Mouse (Mus musculus) kidney, embryonic 15.5 days (tissue): Measurements from ENCODE around the gene Cyct. TPM values are rescaled to one million over a fixed set of nuclear protein-coding genes. Genes with fewer than 3 reads are reported as not detected.

Source experiments
- ATAC-seq: fragments of 200-750 bp; cut with Nextera tagmentation; replicated peaks from 2 replicates; pipeline ENCODE4 v1.8.0; 2017; ENCODE audit warnings: moderate TSS enrichment; ENCODE audit not compliant: low FRiP score
- H3K27ac ChIP-seq: fragments of 300-500 bp; sonication (generic); 2 replicates; pipeline ENCODE4 v1.5.1; 2015; ENCODE audit warnings: mild to moderate bottlenecking, inconsistent platforms
- H3K27me3 ChIP-seq: fragments of 300-500 bp; sonication (generic); 2 replicates; pipeline ENCODE4 v1.6.1; 2015; ENCODE audit warnings: inconsistent platforms
- H3K36me3 ChIP-seq: fragments of 300-500 bp; sonication (generic); 2 replicates; pipeline ENCODE4 v1.6.1; 2015; ENCODE audit warnings: inconsistent platforms
- H3K4me1 ChIP-seq: fragments of 300-500 bp; sonication (generic); 2 replicates; pipeline ENCODE4 v1.6.1; 2015; ENCODE audit warnings: inconsistent platforms
- H3K4me2 ChIP-seq: fragments of 300-500 bp; sonication (generic); 2 replicates; pipeline ENCODE4 v1.6.1; 2015; ENCODE audit warnings: moderate library complexity, mild to moderate bottlenecking, inconsistent platforms
- H3K4me3 ChIP-seq: fragments of 300-500 bp; sonication (generic); replicated peaks from 2 replicates; pipeline ENCODE4 v1.5.1; 2015; ENCODE audit warnings: mild to moderate bottlenecking, inconsistent platforms
- H3K9ac ChIP-seq: fragments of 300-500 bp; sonication (generic); 2 replicates; pipeline ENCODE4 v1.6.1; 2015; ENCODE audit warnings: mild to moderate bottlenecking, inconsistent platforms
- H3K9me3 ChIP-seq: fragments of 300-500 bp; sonication (generic); replicated peaks from 2 replicates; pipeline ENCODE4 v1.6.1; 2016; ENCODE audit warnings: inconsistent platforms
- WGBS: fragments of 180-500 bp; shearing (Covaris S2); methylation state at CpG from one replicate; pipeline ENCODE4 v1.1.7; 2015; ENCODE audit warnings: mixed read lengths; 5-methylcytosine and 5-hydroxymethylcytosine counted together
- polyA plus RNA-seq: library from polyadenylated mRNA; unstranded; fragments of >200 nt; fragmentation: Nextera tagmentation; extraction: Ambion mirVana; gene quantifications from 2 replicates; pipeline ENCODE4 v1.2.1, GENCODE M21; 2015

Cyct gene
- polyA plus RNA-seq: not detected in 2 replicates

- no peak within 1 kb of the TSS for H3K4me3 ChIP-seq
- H3K9me3 ChIP-seq: no peaks in the 10 kb centered on the region
- no peak within 1 kb of the TSS for H3K27ac ChIP-seq
- no peak within 1 kb of the TSS for H3K4me2 ChIP-seq
- H3K4me1 ChIP-seq: no peaks in the 10 kb centered on the region
- no peaks in the 10 kb centered on the region for H3K27me3 ChIP-seq
- no peaks in the 10 kb centered on the region for H3K36me3 ChIP-seq
- ATAC-seq: no peak
- WGBS: 88% methylated on average over 11 of the region's 11 CpGs
- no peak within 1 kb of the TSS for H3K9ac ChIP-seq
These were observed at the start of gene Cyct for GRCm38 (mm10) chr2:76360226-76360625. Gene Cyct (minus strand): TSS chr2:76360450.

- no peak overlapping the region for H3K4me2 ChIP-seq
- no peak overlapping the region for H3K9ac ChIP-seq
- no peak overlapping the region for H3K27ac ChIP-seq
- no peak overlapping the region for H3K4me3 ChIP-seq
- H3K27me3 ChIP-seq: peaks cover 4% of the 10 kb centered on the region
- H3K4me1 ChIP-seq: peaks cover 8% of the 10 kb centered on the region; the same call in 1 of the 2 replicates
- H3K9me3 ChIP-seq: no peaks in the 10 kb centered on the region
- 90% methylated on average over 2 of the region's 2 CpGs for WGBS
- no peaks in the 10 kb centered on the region for H3K36me3 ChIP-seq
- ATAC-seq: no peak
These were observed 49.7 kb upstream of the Cyct start for GRCm38 (mm10) chr2:76409986-76410385.

DNA sequence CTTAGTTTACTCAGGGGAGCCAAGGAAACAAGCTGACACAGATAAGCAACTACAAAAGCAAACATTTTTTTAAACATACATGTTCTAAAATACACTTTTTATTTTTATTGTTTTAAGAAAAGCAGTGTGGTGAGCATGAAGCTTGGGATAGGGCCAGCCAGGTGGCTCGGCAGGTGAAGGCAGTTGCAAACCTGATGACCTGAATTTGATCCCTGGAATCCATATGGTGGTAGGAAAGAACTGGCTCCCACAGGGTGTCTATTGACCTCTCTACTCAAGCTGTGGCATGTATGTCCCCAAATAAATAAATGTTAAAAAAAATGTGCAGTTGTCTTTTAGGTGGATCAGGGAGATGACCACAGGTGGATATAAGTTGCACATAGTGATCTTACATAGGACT is 49.3 kb upstream of the Cyct start:
- Histone ChIP-seq H3K27ac (no peak overlapping the region), H3K9me3 (no peaks in the 10 kb centered on the region), H3K27me3 (peaks cover 8% of the 10 kb centered on the region), H3K4me2 (no peak overlapping the region), H3K9ac (no peak overlapping the region), H3K36me3 (no peaks in the 10 kb centered on the region), H3K4me1 (peaks cover 8% of the 10 kb centered on the region; the same call in 1 of the 2 replicates), H3K4me3 (no peak overlapping the region)
- ATAC-seq: no peak
- WGBS: 81% methylated on average over 1 of the region's 1 CpGs

- H3K27ac ChIP-seq: peak overlapping the region; percentile 75
- H3K4me3 ChIP-seq: peak overlapping the region; percentile 94
- ATAC-seq: peak; percentile 79
- WGBS: under 1% methylated on average over 47 of the region's 49 CpGs
- peak overlapping the region; percentile 92 for H3K4me2 ChIP-seq
- peak overlapping the region; percentile 81 for H3K9ac ChIP-seq
- no peaks in the 10 kb centered on the region for H3K36me3 ChIP-seq
- H3K4me1 ChIP-seq: peaks cover 8% of the 10 kb centered on the region; the same call in 1 of the 2 replicates
- H3K27me3 ChIP-seq: peaks cover 25% of the 10 kb centered on the region
- H3K9me3 ChIP-seq: no peaks in the 10 kb centered on the region
These were observed 46.7 kb upstream of the Cyct start for GRCm38 (mm10) chr2:76406937-76407441.

DNA sequence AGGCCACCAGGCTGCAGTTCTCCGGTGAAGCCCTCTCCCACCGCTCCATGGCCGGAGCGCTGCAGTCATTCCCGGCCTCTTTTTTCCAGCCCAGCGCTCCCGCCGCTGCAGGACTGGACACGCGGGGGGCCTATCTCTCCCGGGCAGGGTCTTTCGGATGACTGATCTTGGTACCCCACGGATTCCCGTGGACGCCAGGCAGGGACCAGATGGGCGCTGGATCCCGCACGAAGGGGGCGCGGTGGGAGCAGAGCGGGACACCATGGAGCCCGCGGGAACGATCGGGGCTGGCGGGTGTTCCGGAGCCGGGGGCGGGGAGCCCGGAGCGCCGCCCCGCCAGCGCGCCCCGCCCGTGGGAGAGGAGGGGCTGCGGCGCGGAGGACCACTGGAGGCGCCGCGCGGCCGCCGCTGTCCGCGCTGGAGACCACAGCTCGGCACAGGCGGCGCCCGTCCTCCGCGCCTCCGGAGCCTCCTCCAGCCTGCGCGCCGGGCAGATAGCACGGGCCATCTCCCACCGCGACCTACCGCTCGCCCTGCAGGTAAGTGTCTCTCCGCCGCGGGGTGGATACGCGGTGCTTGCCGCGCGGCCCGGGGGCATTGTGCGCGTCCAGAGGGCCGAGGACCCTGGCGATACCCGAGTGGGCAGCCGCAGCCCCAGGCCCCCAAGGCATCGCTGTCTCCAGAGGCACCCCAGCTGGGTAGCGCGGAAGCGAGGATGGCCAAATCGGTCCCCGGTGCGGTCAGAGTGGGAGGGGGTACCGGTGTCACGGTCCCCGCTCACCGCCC is 46.1 kb upstream of the Cyct start, which contains the start of gene Osbpl6:
TSS of gene Osbpl6 (plus strand) at position 358 of the 786 bp plus-strand sequence.
- peaks cover 8% of the 10 kb centered on the region; the same call in 1 of the 2 replicates for H3K4me1 ChIP-seq
- H3K9me3 ChIP-seq: no peaks in the 10 kb centered on the region
- ATAC-seq: peak; percentile 94
- H3K27me3 ChIP-seq: peaks cover 25% of the 10 kb centered on the region
- H3K4me2 ChIP-seq: peak within 1 kb of the TSS; percentile 92
- peak within 1 kb of the TSS; percentile 80 for H3K27ac ChIP-seq
- under 1% methylated on average over 69 of the region's 89 CpGs for WGBS
- H3K9ac ChIP-seq: peak within 1 kb of the TSS; percentile 81
- peak within 1 kb of the TSS; percentile 94 for H3K4me3 ChIP-seq
- H3K36me3 ChIP-seq: no peaks in the 10 kb centered on the region

GRCm38 (mm10) chr2:76405596-76406150 is 45.4 kb upstream of the Cyct start:
- peak overlapping the region; percentile 80 for H3K27ac ChIP-seq
- no peaks in the 10 kb centered on the region for H3K9me3 ChIP-seq
- peak overlapping the region; percentile 92 for H3K4me2 ChIP-seq
- H3K4me3 ChIP-seq: peak overlapping the region; percentile 94
- WGBS: 3% methylated on average over 15 of the region's 15 CpGs
- H3K4me1 ChIP-seq: peaks cover 8% of the 10 kb centered on the region; the same call in 1 of the 2 replicates
- peaks cover 25% of the 10 kb centered on the region for H3K27me3 ChIP-seq
- peak overlapping the region; percentile 81 for H3K9ac ChIP-seq
- ATAC-seq: no peak; the same call in 1 of the 2 replicates
- no peaks in the 10 kb centered on the region for H3K36me3 ChIP-seq

DNA sequence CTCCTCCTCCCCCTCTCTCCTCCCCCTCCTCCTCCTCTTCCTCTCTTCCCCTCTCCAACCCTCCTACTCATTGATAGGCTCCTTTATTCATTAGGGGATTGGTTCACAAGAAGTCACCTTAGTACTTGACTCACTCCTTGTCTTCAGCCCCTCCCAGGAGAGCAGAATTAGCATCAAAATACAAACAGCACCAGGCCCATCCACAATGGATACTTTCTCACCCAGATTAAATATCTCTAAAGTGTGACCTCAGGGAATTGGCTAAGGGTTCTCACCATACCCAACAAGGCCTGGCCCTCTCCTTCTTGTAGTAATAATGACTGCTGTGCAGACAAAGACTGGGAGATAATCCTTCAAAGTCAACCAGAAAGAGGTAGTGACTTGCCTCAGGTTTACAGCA is 39.9 kb upstream of the Cyct start:
- Histone ChIP-seq H3K9ac (no peak overlapping the region), H3K4me1 (no peaks in the 10 kb centered on the region), H3K9me3 (no peaks in the 10 kb centered on the region), H3K4me3 (no peak overlapping the region), H3K4me2 (no peak overlapping the region), H3K36me3 (no peaks in the 10 kb centered on the region), H3K27me3 (peaks cover 24% of the 10 kb centered on the region), H3K27ac (no peak overlapping the region)
- ATAC-seq: no peak

GRCm38 (mm10) chr2:76386531-76386930 is 26.3 kb upstream of the Cyct start:
- no peaks in the 10 kb centered on the region for H3K4me1 ChIP-seq
- no peak overlapping the region for H3K9ac ChIP-seq
- H3K9me3 ChIP-seq: no peaks in the 10 kb centered on the region
- no peak overlapping the region for H3K4me3 ChIP-seq
- no peak overlapping the region for H3K4me2 ChIP-seq
- H3K27ac ChIP-seq: no peak overlapping the region
- H3K36me3 ChIP-seq: peaks cover 39% of the 10 kb centered on the region
- ATAC-seq: no peak
- no peaks in the 10 kb centered on the region for H3K27me3 ChIP-seq

GRCm38 (mm10) chr2:76378646-76379045 is 18.4 kb upstream of the Cyct start:
- Histone ChIP-seq H3K9ac (no peak overlapping the region), H3K4me2 (no peak overlapping the region), H3K4me1 (no peaks in the 10 kb centered on the region), H3K27me3 (no peaks in the 10 kb centered on the region), H3K4me3 (no peak overlapping the region), H3K36me3 (peaks cover 86% of the 10 kb centered on the region), H3K9me3 (no peaks in the 10 kb centered on the region), H3K27ac (no peak overlapping the region)
- ATAC-seq: no peak
- whole genome bisulfite sequencing: 94% methylated on average over 19 of the region's 19 CpGs

- H3K36me3 ChIP-seq: peaks cover 73% of the 10 kb centered on the region
- 90% methylated on average over 6 of the region's 6 CpGs for WGBS
These were observed 14.4 kb upstream of the Cyct start for GRCm38 (mm10) chr2:76374544-76375206.

GRCm38 (mm10) chr2:76372244-76372643 is 12.0 kb upstream of the Cyct start:
- H3K4me2 ChIP-seq: no peak overlapping the region
- no peaks in the 10 kb centered on the region for H3K27me3 ChIP-seq
- no peak for ATAC-seq
- no peak overlapping the region for H3K4me3 ChIP-seq
- no peak overlapping the region for H3K27ac ChIP-seq
- H3K36me3 ChIP-seq: peaks cover 49% of the 10 kb centered on the region
- no peaks in the 10 kb centered on the region for H3K9me3 ChIP-seq
- H3K4me1 ChIP-seq: peaks cover 12% of the 10 kb centered on the region
- WGBS: 88% methylated on average over 4 of the region's 4 CpGs
- no peak overlapping the region for H3K9ac ChIP-seq

More at GRCm38 (mm10) chr2:76374544-76375206, 14.4 kb upstream of the Cyct start:
- no peak overlapping the region for H3K9ac ChIP-seq
- no peak overlapping the region for H3K4me2 ChIP-seq
- ATAC-seq: no peak
- peaks cover 12% of the 10 kb centered on the region for H3K4me1 ChIP-seq
- H3K27me3 ChIP-seq: no peaks in the 10 kb centered on the region
- no peak overlapping the region for H3K4me3 ChIP-seq
- H3K9me3 ChIP-seq: no peaks in the 10 kb centered on the region
- no peak overlapping the region for H3K27ac ChIP-seq

DNA sequence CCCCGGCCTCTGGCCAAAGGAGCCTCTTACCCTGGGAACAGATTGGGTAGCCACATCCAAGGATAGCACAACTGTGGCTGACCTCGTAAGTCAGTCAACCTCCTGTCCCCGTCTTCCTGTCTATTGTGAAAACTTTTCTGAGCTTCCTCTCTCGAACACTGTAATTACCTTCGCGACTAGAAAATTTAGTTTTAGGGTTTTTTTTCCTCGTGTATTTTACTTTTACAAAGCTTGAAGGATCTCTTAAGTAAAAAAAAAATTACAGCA is 10.3 kb upstream of the Cyct start:
- Histone ChIP-seq H3K36me3 (peaks cover 37% of the 10 kb centered on the region), H3K4me2 (peak overlapping the region; percentile 94)

More for the DNA sequence above, 10.3 kb upstream of the Cyct start:
- Histone ChIP-seq H3K27me3 (no peaks in the 10 kb centered on the region), H3K4me3 (peak overlapping the region; percentile 73), H3K4me1 (peaks cover 12% of the 10 kb centered on the region), H3K9me3 (no peaks in the 10 kb centered on the region), H3K9ac (peak overlapping the region; percentile 84), H3K27ac (no peak overlapping the region)
- ATAC-seq: no peak
- 2% methylated on average over 7 of the region's 7 CpGs for WGBS
